Mouse (Mus musculus) hindbrain, embryonic 15.5 days (tissue): ENCODE data around the gene Plekha8. TPM values are rescaled to one million over a fixed set of nuclear protein-coding genes. Genes with fewer than 3 reads are reported as not detected.

ENCODE experiments used
- ATAC-seq: fragments of 200-750 bp; cut with Nextera tagmentation; 2 replicates; pipeline ENCODE4 v1.8.0; 2017; ENCODE audit warnings: low read depth, moderate number of reproducible peaks, moderate TSS enrichment; ENCODE audit not compliant: low FRiP score
- H3K27ac ChIP-seq: fragments of 300-500 bp; sonication (generic); replicated peaks from 2 replicates; pipeline ENCODE4 v1.5.1; 2015; ENCODE audit warnings: mild to moderate bottlenecking, inconsistent platforms
- H3K27me3 ChIP-seq: fragments of 300-500 bp; sonication (generic); 2 replicates; pipeline ENCODE4 v1.6.1; 2015; ENCODE audit warnings: control low read depth, inconsistent platforms
- H3K36me3 ChIP-seq: fragments of 300-500 bp; sonication (generic); 2 replicates; pipeline ENCODE4 v1.6.1; 2015; ENCODE audit warnings: control low read depth, inconsistent platforms
- H3K4me1 ChIP-seq: fragments of 300-500 bp; sonication (generic); replicated peaks from 2 replicates; pipeline ENCODE4 v1.6.1; 2015; ENCODE audit warnings: control low read depth, inconsistent platforms
- H3K4me2 ChIP-seq: fragments of 300-500 bp; sonication (generic); 2 replicates; pipeline ENCODE4 v1.6.1; 2015; ENCODE audit warnings: moderate library complexity, mild to moderate bottlenecking, inconsistent platforms
- H3K4me3 ChIP-seq: fragments of 300-500 bp; sonication (generic); 2 replicates; pipeline ENCODE4 v1.5.1; 2015; ENCODE audit warnings: mild to moderate bottlenecking, inconsistent platforms
- H3K9ac ChIP-seq: fragments of 300-500 bp; sonication (generic); 2 replicates; pipeline ENCODE4 v1.6.1; 2015; ENCODE audit warnings: inconsistent platforms
- H3K9me3 ChIP-seq: fragments of 300-500 bp; sonication (generic); 2 replicates; pipeline ENCODE4 v1.6.1; 2016; ENCODE audit warnings: control low read depth, inconsistent platforms
- WGBS: fragments of 180-500 bp; shearing (Covaris S2); methylation state at CpG from one replicate; pipeline ENCODE4 v1.1.7; 2015; 5-methylcytosine and 5-hydroxymethylcytosine counted together
- polyA plus RNA-seq: library from polyadenylated mRNA; unstranded; fragments of >200 nt; fragmentation: Nextera tagmentation; extraction: Ambion mirVana; gene quantifications from 2 replicates; pipeline ENCODE4 v1.2.1, GENCODE M21; 2015

Plekha8 gene
- polyA plus RNA-seq, 1 experiment from 2014 or later, result 7.9 TPM

GRCm38 (mm10) chr6:54562018-54562809 is 32.7 kb upstream of the Plekha8 start:
- WGBS, result 59% methylated on average over 17 of the region's 17 CpGs
- Histone ChIP-seq H3K27me3 (no peaks in the 10 kb centered on the region), H3K4me1 (peaks cover 47% of the 10 kb centered on the region), H3K27ac (no peak overlapping the region), H3K36me3 (no peaks in the 10 kb centered on the region), H3K9me3 (no peaks in the 10 kb centered on the region), H3K4me3 (no peak overlapping the region), H3K9ac (no peak overlapping the region), H3K4me2 (peak overlapping the region; percentile 25)
- ATAC-seq, result no peak

GRCm38 (mm10) chr6:54563561-54563960 is 31.4 kb upstream of the Plekha8 start:
- Histone ChIP-seq H3K9ac (no peak overlapping the region), H3K36me3 (no peaks in the 10 kb centered on the region), H3K9me3 (no peaks in the 10 kb centered on the region), H3K4me1 (peaks cover 51% of the 10 kb centered on the region), H3K27me3 (no peaks in the 10 kb centered on the region), H3K27ac (0 out of 2 replicates have a peak overlapping the region, but pooled peaks have one; percentile 92), H3K4me3 (0 out of 2 replicates have a peak overlapping the region, but pooled peaks have one; percentile 64), H3K4me2 (peak overlapping the region; percentile 70)
- ATAC-seq, result no peak
- WGBS, result 86% methylated on average over 4 of the region's 4 CpGs

GRCm38 (mm10) chr6:54564506-54564991 is 30.4 kb upstream of the Plekha8 start:
- no peaks in the 10 kb centered on the region for H3K9me3 ChIP-seq
- no peaks in the 10 kb centered on the region for H3K27me3 ChIP-seq
- H3K4me2 ChIP-seq, result peak overlapping the region; percentile 70
- no peaks in the 10 kb centered on the region for H3K36me3 ChIP-seq
- 36% methylated on average over 9 of the region's 9 CpGs for WGBS
- H3K4me3 ChIP-seq, result peak overlapping the region; percentile 64
- no peak for ATAC-seq
- H3K9ac ChIP-seq, result peak overlapping the region; percentile 82
- peak overlapping the region; percentile 92 for H3K27ac ChIP-seq
- peaks cover 52% of the 10 kb centered on the region for H3K4me1 ChIP-seq

GRCm38 (mm10) chr6:54565012-54565411 is 29.9 kb upstream of the Plekha8 start:
- H3K27ac ChIP-seq, result peak overlapping the region; percentile 92
- 8% methylated on average over 3 of the region's 3 CpGs for WGBS
- H3K9ac ChIP-seq, result peak overlapping the region; percentile 82
- peak overlapping the region; percentile 70 for H3K4me2 ChIP-seq
- ATAC-seq, result 0 out of 2 replicates have a peak, but pooled peaks have one; percentile 39
- no peaks in the 10 kb centered on the region for H3K27me3 ChIP-seq
- H3K36me3 ChIP-seq, result no peaks in the 10 kb centered on the region
- H3K4me3 ChIP-seq, result peak overlapping the region; percentile 64
- H3K4me1 ChIP-seq, result peaks cover 56% of the 10 kb centered on the region
- H3K9me3 ChIP-seq, result no peaks in the 10 kb centered on the region

- peak within 1 kb of the TSS; percentile 92 for H3K27ac ChIP-seq
- H3K9ac ChIP-seq, result peak within 1 kb of the TSS; percentile 82
- peaks cover 56% of the 10 kb centered on the region for H3K4me1 ChIP-seq
- peak; percentile 86 for ATAC-seq
- WGBS, result under 1% methylated on average over 59 of the region's 60 CpGs
- H3K36me3 ChIP-seq, result no peaks in the 10 kb centered on the region
- H3K4me3 ChIP-seq, result peak within 1 kb of the TSS; percentile 64
- no peaks in the 10 kb centered on the region for H3K27me3 ChIP-seq
- no peaks in the 10 kb centered on the region for H3K9me3 ChIP-seq
- peak within 1 kb of the TSS; percentile 70 for H3K4me2 ChIP-seq
Observed at GRCm38 (mm10) chr6:54565665-54566545, 29.0 kb upstream of the Plekha8 start, which contains the start of gene Scrn1. Scrn1 (minus strand) TSS chr6:54566489.

- Histone ChIP-seq H3K27ac (peak overlapping the region; percentile 92), H3K9me3 (no peaks in the 10 kb centered on the region), H3K36me3 (no peaks in the 10 kb centered on the region), H3K4me3 (peak overlapping the region; percentile 64), H3K27me3 (no peaks in the 10 kb centered on the region), H3K4me1 (peaks cover 56% of the 10 kb centered on the region), H3K4me2 (peak overlapping the region; percentile 70), H3K9ac (peak overlapping the region; percentile 82)
- WGBS, result 3% methylated on average over 6 of the region's 6 CpGs
- ATAC-seq, result peak; percentile 4; the same call in 1 of the 2 replicates
Observed at GRCm38 (mm10) chr6:54566546-54566919, 28.4 kb upstream of the Plekha8 start.

GRCm38 (mm10) chr6:54569776-54570175 is 25.1 kb upstream of the Plekha8 start:
- Histone ChIP-seq H3K9me3 (no peaks in the 10 kb centered on the region), H3K9ac (no peak overlapping the region), H3K4me3 (no peak overlapping the region), H3K4me2 (peak overlapping the region; percentile 31; the same call in 1 of the 2 replicates), H3K27ac (peak overlapping the region; percentile 66), H3K4me1 (peaks cover 37% of the 10 kb centered on the region), H3K27me3 (no peaks in the 10 kb centered on the region), H3K36me3 (no peaks in the 10 kb centered on the region)
- 14% methylated on average over 7 of the region's 7 CpGs for WGBS
- ATAC-seq, result no peak

GRCm38 (mm10) chr6:54573218-54573955 is 21.5 kb upstream of the Plekha8 start:
- no peak overlapping the region for H3K9ac ChIP-seq
- no peak overlapping the region for H3K4me3 ChIP-seq
- H3K4me2 ChIP-seq, result peak overlapping the region; percentile 14; the same call in 1 of the 2 replicates
- no peaks in the 10 kb centered on the region for H3K27me3 ChIP-seq
- 15% methylated on average over 6 of the region's 6 CpGs for WGBS
- no peaks in the 10 kb centered on the region for H3K9me3 ChIP-seq
- ATAC-seq, result peak; percentile 59; the same call in 1 of the 2 replicates
- H3K27ac ChIP-seq, result no peak overlapping the region
- H3K4me1 ChIP-seq, result peaks cover 15% of the 10 kb centered on the region
- H3K36me3 ChIP-seq, result no peaks in the 10 kb centered on the region

GRCm38 (mm10) chr6:54586175-54586574 is 8.7 kb upstream of the Plekha8 start:
- no peak for ATAC-seq
- no peak overlapping the region for H3K4me3 ChIP-seq
- no peaks in the 10 kb centered on the region for H3K27me3 ChIP-seq
- no peak overlapping the region for H3K27ac ChIP-seq
- 28% methylated on average over 2 of the region's 2 CpGs for WGBS
- H3K4me1 ChIP-seq, result no peaks in the 10 kb centered on the region
- H3K4me2 ChIP-seq, result no peak overlapping the region
- no peak overlapping the region for H3K9ac ChIP-seq
- H3K36me3 ChIP-seq, result no peaks in the 10 kb centered on the region
- no peaks in the 10 kb centered on the region for H3K9me3 ChIP-seq

GRCm38 (mm10) chr6:54586911-54587310 is 8.0 kb upstream of the Plekha8 start:
- no peak overlapping the region for H3K27ac ChIP-seq
- H3K4me3 ChIP-seq, result no peak overlapping the region
- no peaks in the 10 kb centered on the region for H3K36me3 ChIP-seq
- WGBS, result 73% methylated on average over 8 of the region's 8 CpGs
- H3K27me3 ChIP-seq, result no peaks in the 10 kb centered on the region
- no peak overlapping the region for H3K4me2 ChIP-seq
- H3K9ac ChIP-seq, result no peak overlapping the region
- peaks cover 3% of the 10 kb centered on the region; the same call in 1 of the 2 replicates for H3K4me1 ChIP-seq
- H3K9me3 ChIP-seq, result no peaks in the 10 kb centered on the region
- no peak for ATAC-seq

- H3K9ac ChIP-seq, result no peak overlapping the region
- ATAC-seq, result no peak
Observed at GRCm38 (mm10) chr6:54587683-54588082, 7.2 kb upstream of the Plekha8 start.

More at GRCm38 (mm10) chr6:54587683-54588082, 7.2 kb upstream of the Plekha8 start:
- peaks cover 6% of the 10 kb centered on the region for H3K4me1 ChIP-seq
- H3K4me2 ChIP-seq, result no peak overlapping the region
- H3K36me3 ChIP-seq, result no peaks in the 10 kb centered on the region
- 87% methylated on average over 4 of the region's 4 CpGs for WGBS
- no peak overlapping the region for H3K27ac ChIP-seq
- H3K9me3 ChIP-seq, result no peaks in the 10 kb centered on the region
- H3K27me3 ChIP-seq, result no peaks in the 10 kb centered on the region
- no peak overlapping the region for H3K4me3 ChIP-seq
